ENCODE assay signal across 8 mouse cellular contexts in genomic region chr2:30690307-30690706, GRCm38 (mm10).
DNase-seq lines count a peak whose midpoint lies in the region; ATAC-seq and TF ChIP-seq lines count a peak whose summit lies in the region.

No protein-coding gene starts in this region.

- no peak for TF ChIP-seq CTCF in liver, adult 2 months (IDR thresholded peaks at IDR 0.05; ENCODE audit: low read depth, low read length)

- TF ChIP-seq POLR2A in liver, adult 2 months (IDR thresholded peaks at IDR 0.05; ENCODE audit: extremely low read depth, insufficient read depth, low read length) = no peak

- no peak overlapping the region for H3K9ac ChIP-seq in neural tube, embryonic 11.5 days (ENCODE audit: low read length)
- H3K9ac ChIP-seq in forebrain, embryonic 16.5 days (replicated peaks; ENCODE audit: low read depth, low read length) = no peak overlapping the region
- H3K9ac ChIP-seq in hindbrain, embryonic 15.5 days = no peak overlapping the region
- no peak overlapping the region for H3K9ac ChIP-seq in liver, adult 2 months (ENCODE audit: low read depth, low read length)
- no peak overlapping the region for H3K9ac ChIP-seq in midbrain, embryonic 16.5 days (ENCODE audit: low read depth, low read length)

- H3K4me1 ChIP-seq in neural tube, embryonic 11.5 days (ENCODE audit: control insufficient read depth, insufficient read depth, low read length) = peaks cover 39% of the 10 kb centered on the region
- peaks cover 55% of the 10 kb centered on the region for H3K4me1 ChIP-seq in forebrain, embryonic 16.5 days (replicated peaks; ENCODE audit: control insufficient read depth, insufficient read depth, low read length)
- H3K4me1 ChIP-seq in hindbrain, embryonic 15.5 days (replicated peaks) = peaks cover 65% of the 10 kb centered on the region
- peaks cover 40% of the 10 kb centered on the region for H3K4me1 ChIP-seq in liver, adult 2 months (ENCODE audit: control insufficient read depth, insufficient read depth, low read length)
- H3K4me1 ChIP-seq in midbrain, embryonic 16.5 days (ENCODE audit: control insufficient read depth, insufficient read depth, low read length) = peaks cover 52% of the 10 kb centered on the region

- no peaks in the 10 kb centered on the region for H3K36me3 ChIP-seq in neural tube, embryonic 11.5 days (ENCODE audit: control insufficient read depth, insufficient read depth, low read length)
- H3K36me3 ChIP-seq in forebrain, embryonic 16.5 days (ENCODE audit: control insufficient read depth, insufficient read depth) = no peaks in the 10 kb centered on the region
- H3K36me3 ChIP-seq in hindbrain, embryonic 15.5 days = no peaks in the 10 kb centered on the region
- H3K36me3 ChIP-seq in liver, adult 2 months (ENCODE audit: control insufficient read depth, insufficient read depth, low read length) = no peaks in the 10 kb centered on the region
- H3K36me3 ChIP-seq in midbrain, embryonic 16.5 days (ENCODE audit: control insufficient read depth, insufficient read depth, low read length) = no peaks in the 10 kb centered on the region

- H3K79me2 ChIP-seq in liver, adult 2 months (ENCODE audit: control insufficient read depth, insufficient read depth, low read length) = no peaks in the 10 kb centered on the region

- H3K4me3 ChIP-seq in neural tube, embryonic 11.5 days (ENCODE audit: low read depth, low read length) = no peak overlapping the region
- H3K4me3 ChIP-seq in forebrain, embryonic 16.5 days (replicated peaks; ENCODE audit: low read length) = no peak overlapping the region
- no peak overlapping the region for H3K4me3 ChIP-seq in hindbrain, embryonic 15.5 days
- no peak overlapping the region for H3K4me3 ChIP-seq in liver, adult 2 months (ENCODE audit: insufficient read depth, low read depth, low read length)
- no peak overlapping the region for H3K4me3 ChIP-seq in midbrain, embryonic 16.5 days (ENCODE audit: low read depth, low read length)

- no peaks in the 10 kb centered on the region for H3K27me3 ChIP-seq in neural tube, embryonic 11.5 days (ENCODE audit: control insufficient read depth, insufficient read depth, low read length)
- H3K27me3 ChIP-seq in forebrain, embryonic 16.5 days (replicated peaks; ENCODE audit: control insufficient read depth, insufficient read depth, low read length) = no peaks in the 10 kb centered on the region
- H3K27me3 ChIP-seq in hindbrain, embryonic 15.5 days = no peaks in the 10 kb centered on the region
- H3K27me3 ChIP-seq in liver, adult 2 months (ENCODE audit: control insufficient read depth, insufficient read depth, low read length) = no peaks in the 10 kb centered on the region
- H3K27me3 ChIP-seq in midbrain, embryonic 16.5 days (ENCODE audit: control insufficient read depth, insufficient read depth, low read depth, low read length) = no peaks in the 10 kb centered on the region

- H3K9me3 ChIP-seq in neural tube, embryonic 11.5 days (ENCODE audit: control insufficient read depth, low read length) = no peaks in the 10 kb centered on the region
- no peaks in the 10 kb centered on the region for H3K9me3 ChIP-seq in forebrain, embryonic 16.5 days (ENCODE audit: control insufficient read depth, low read length)
- no peaks in the 10 kb centered on the region for H3K9me3 ChIP-seq in hindbrain, embryonic 15.5 days
- H3K9me3 ChIP-seq in midbrain, embryonic 16.5 days (replicated peaks; ENCODE audit: control insufficient read depth, low read length, poor library complexity, severe bottlenecking) = no peaks in the 10 kb centered on the region

- H3K4me2 ChIP-seq in neural tube, embryonic 11.5 days (ENCODE audit: low read depth) = no peak overlapping the region
- no peak overlapping the region for H3K4me2 ChIP-seq in forebrain, embryonic 16.5 days (ENCODE audit: low read length)
- H3K4me2 ChIP-seq in hindbrain, embryonic 15.5 days = no peak overlapping the region
- H3K4me2 ChIP-seq in midbrain, embryonic 16.5 days (ENCODE audit: low read length) = no peak overlapping the region

- H3K27ac ChIP-seq in neural tube, embryonic 11.5 days (ENCODE audit: low read depth, low read length) = 0 out of 2 replicates have a peak overlapping the region, but pooled peaks have one; percentile 39
- H3K27ac ChIP-seq in forebrain, embryonic 16.5 days (ENCODE audit: low read length) = peak overlapping the region; percentile 62
- peak overlapping the region; percentile 97 for H3K27ac ChIP-seq in hindbrain, embryonic 15.5 days (replicated peaks)
- H3K27ac ChIP-seq in liver, adult 2 months (replicated peaks; ENCODE audit: insufficient read depth, low read depth, low read length) = peak overlapping the region; percentile 81
- peak overlapping the region; percentile 100 for H3K27ac ChIP-seq in midbrain, embryonic 16.5 days (ENCODE audit: low read length)

- WGBS in neural tube, embryonic 11.5 days = 78% methylated on average over 11 of the region's 11 CpGs
- WGBS in forebrain, embryonic 16.5 days = 78% methylated on average over 11 of the region's 11 CpGs
- WGBS in hindbrain, embryonic 15.5 days = 76% methylated on average over 11 of the region's 11 CpGs
- WGBS in liver, adult 2 months = 70% methylated on average over 11 of the region's 11 CpGs
- 76% methylated on average over 11 of the region's 11 CpGs for WGBS in midbrain, embryonic 16.5 days

- ATAC-seq in neural tube, embryonic 11.5 days (ENCODE audit: insufficient read depth, low FRiP score, low TSS enrichment) = no peak
- ATAC-seq in forebrain, embryonic 16.5 days = no peak
- no peak for ATAC-seq in hindbrain, embryonic 15.5 days (ENCODE audit: low FRiP score, low read depth)
- no peak for ATAC-seq in midbrain, embryonic 16.5 days

- no peak for DNase-seq in neural tube, embryonic 11.5 days (ENCODE audit: low spot score)
- DNase-seq in neural tube, embryonic 10.5 days (ENCODE audit: extremely low spot score, low spot score) = no peak
- DNase-seq in liver, adult 2 months (ENCODE audit: extremely low read depth, low read depth, low spot score) = peak; percentile 30
- DNase-seq in retina, embryonic 14.5 days (ENCODE audit: low spot score) = no peak
- no peak for DNase-seq in urinary bladder, postnatal 10 days (ENCODE audit: low spot score)

Comparison
In these comparisons a context has a peak if more than half of its experiments do, and no peak if none do; other contexts are left out.
1. H3K27ac ChIP-seq: peak in every context shown above with its lines; median percentile 100 in midbrain, embryonic 16.5 days; 97 in hindbrain, embryonic 15.5 days; 81 in liver, adult 2 months; 62 in forebrain, embryonic 16.5 days; 39 in neural tube, embryonic 11.5 days.